Mouse (Mus musculus): ENCODE results near the gene Klhl36. TPM values are rescaled to one million over a fixed set of nuclear protein-coding genes. Genes with fewer than 3 reads are reported as not detected.
A peak's percentile ranks its signal among the peaks of the same experiment; 100 is the strongest.

Gene Klhl36
- total RNA-seq (2017), result 8.5 to 16.5 TPM (median 14.2 TPM) in 3 replicates

DNA sequence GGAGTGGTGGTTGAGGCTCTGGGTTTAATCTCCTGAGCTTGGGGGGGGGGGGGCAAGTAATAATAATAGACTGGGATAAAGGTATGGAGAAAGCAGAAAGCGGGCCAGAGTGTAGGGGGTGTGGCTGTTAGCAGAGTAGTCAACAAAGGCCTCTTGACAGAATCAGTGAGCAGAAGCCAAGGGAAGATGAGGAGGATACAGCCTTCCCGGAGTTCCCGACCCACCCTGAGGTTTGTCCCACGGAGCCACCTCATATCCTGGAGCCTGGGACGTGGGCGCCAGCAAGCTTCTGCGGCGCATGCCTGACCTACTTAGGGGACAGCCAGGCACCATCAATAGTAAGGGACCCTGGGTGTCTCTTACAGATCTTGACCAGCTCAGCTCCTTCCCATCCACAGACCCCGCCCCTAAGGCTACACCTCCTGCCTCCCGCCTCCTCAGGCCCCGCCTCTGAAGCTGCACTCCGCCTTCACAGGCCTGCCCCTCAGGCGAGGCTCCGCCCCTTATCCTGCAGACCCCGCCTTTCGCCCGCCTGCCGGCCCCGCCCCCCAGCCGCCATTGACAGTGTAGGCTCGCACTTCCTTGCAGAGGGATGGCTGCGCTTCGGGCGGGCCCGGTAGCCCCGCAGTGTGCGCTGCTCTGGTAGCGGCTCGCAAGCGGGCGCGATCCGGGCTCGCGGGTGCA is at the start of gene Klhl36:
TSS of gene Klhl36 (plus strand) at position 561 of the 684 bp plus-strand sequence.
- peak; percentile 92 for ATAC-seq (replicated peaks; ENCODE audit: insufficient number of reproducible peaks, low FRiP score, low TSS enrichment, poor library complexity, severe bottlenecking)

DNA sequence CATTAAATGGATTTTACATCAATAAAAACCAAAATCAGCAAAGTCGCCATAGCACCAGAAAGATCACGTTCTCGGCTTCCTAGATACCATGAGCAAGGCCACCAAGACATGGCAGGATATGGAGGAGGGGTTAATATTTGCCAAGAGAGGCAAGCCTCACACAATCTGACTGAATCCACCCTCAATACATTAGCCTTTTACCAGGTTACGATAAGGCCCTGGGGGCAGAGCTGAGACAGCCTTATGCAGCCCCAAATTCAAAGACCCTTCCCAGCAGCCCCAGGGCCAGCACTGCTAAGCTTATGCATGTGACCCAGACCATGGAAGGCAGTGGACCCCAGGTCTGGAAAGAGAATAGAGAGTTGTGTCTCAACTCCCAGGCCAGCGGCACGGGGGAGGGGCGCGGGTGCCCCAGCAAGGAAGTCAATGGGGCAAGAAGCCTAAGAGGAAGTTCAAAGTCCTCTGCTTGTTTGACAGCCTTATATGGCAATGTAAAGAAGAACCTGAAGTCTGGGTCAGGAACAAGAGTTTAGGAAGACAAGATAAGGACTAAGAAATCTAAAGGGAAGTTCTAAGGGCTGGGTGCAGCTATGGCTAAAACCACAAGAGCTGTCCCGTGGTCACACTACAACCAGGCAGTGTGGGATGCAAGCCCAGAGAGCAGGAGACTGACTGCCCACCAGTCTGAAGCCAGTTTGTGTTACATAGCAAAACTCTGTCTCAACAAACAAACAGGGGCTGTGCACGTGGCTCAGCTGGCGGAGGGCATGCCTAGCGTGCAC is 49.2 kb upstream of the Klhl36 start:
- ATAC-seq (replicated peaks; ENCODE audit: insufficient number of reproducible peaks, low FRiP score, low TSS enrichment, poor library complexity, severe bottlenecking), result peak; percentile 74

DNA sequence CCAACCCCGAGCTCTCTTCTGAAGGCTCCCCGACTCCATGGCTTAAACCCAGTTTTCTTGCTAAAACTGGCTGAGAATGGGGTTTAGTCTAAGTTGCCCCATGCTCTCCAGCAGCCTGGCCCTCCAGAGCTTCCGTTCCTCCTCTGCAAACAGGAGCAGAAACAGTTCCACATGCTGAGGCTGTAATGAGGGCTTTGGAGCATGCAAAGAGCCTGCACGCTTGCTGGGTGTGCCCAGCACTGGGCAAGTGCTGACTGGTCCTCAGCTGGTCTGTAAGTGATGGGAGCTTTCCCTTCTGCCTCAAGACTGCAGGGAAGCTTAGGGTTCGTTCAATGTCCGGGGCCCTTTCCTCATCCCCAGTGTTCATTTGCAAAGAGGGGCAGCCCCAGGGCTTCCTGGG is 45.8 kb upstream of the Klhl36 start:
- ATAC-seq (replicated peaks; ENCODE audit: insufficient number of reproducible peaks, low FRiP score, low TSS enrichment, poor library complexity, severe bottlenecking), result no peak

DNA sequence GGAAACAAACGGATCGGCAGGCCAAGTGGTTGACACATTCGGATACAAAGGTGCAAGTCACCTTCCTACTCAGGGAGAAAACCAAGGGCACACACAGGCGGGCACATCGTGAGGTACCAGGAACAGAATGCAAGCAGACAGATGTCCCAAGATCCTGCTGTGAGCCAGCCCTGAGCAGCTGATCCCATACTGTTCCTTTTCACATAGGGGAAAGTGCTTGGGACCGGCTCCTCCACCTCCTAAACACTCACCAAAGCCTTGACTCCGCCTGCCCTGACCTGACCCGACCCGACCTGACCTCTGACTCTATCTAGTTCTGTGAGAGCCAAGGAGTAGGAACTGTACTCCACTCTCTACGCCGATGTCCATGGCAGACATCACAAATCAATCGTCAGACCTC is 44.6 kb upstream of the Klhl36 start:
- ATAC-seq (replicated peaks; ENCODE audit: insufficient number of reproducible peaks, low FRiP score, low TSS enrichment, poor library complexity, severe bottlenecking), result no peak

DNA sequence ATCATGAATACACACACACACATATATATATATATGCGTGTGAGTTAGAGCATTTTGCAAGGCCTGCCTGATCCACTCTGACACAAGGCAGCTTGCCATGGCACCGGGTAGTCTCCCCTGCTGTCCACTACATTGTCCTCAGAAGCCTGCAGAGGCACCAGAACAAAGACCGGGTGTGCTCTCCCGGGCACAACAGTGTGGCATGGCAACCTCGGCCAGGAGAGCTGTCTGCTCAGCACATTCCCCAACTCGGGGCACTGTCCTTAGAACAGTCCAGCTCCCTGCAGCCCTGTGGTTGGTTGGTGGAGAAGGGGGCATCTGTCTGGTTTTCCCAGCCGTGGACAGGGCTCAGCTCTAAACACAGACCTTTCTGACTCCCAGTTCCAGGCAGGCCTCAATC is 42.8 kb upstream of the Klhl36 start:
- no peak for ATAC-seq (replicated peaks; ENCODE audit: insufficient number of reproducible peaks, low FRiP score, low TSS enrichment, poor library complexity, severe bottlenecking)

DNA sequence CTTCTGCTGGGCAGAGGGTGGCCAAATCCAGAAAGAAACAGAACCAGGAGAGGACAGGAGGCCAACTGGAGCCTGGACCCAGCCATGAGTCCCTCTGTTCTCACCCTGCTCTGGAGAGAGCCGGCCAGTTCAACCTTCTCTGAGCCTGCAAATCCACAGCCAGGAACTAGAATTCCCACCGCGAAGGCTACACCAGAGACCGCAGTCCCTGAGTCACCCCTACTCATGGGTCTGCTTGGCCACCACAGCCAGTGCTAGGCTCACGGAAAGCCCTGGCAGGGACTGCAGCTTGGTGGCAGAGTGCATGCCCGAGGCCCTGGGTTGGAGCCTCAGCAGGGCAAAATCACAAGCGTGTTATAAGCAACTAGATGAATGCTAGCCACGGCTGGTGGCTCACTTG is 42.1 kb upstream of the Klhl36 start:
- ATAC-seq (replicated peaks; ENCODE audit: insufficient number of reproducible peaks, low FRiP score, low TSS enrichment, poor library complexity, severe bottlenecking), result no peak

DNA sequence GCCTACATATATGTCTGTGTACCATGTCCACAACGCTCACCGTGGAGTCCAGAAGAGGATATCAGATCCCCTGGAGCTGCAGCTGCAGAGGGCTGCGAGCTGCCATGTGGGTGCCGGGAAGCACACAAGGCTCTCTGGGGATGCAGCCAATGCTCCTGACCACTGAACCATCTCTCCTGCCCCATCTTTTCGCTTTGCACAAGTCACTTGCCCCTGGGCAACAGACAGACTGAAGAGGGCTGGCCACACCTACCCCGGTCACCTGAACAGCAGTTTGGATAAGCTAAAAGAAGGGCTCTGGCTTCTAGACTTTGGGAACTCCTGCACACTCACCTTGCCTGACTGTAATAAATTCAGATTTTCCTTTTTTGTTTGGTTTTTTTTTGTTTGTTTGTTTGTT is 40.4 kb upstream of the Klhl36 start:
- ATAC-seq (replicated peaks; ENCODE audit: insufficient number of reproducible peaks, low FRiP score, low TSS enrichment, poor library complexity, severe bottlenecking), result no peak

DNA sequence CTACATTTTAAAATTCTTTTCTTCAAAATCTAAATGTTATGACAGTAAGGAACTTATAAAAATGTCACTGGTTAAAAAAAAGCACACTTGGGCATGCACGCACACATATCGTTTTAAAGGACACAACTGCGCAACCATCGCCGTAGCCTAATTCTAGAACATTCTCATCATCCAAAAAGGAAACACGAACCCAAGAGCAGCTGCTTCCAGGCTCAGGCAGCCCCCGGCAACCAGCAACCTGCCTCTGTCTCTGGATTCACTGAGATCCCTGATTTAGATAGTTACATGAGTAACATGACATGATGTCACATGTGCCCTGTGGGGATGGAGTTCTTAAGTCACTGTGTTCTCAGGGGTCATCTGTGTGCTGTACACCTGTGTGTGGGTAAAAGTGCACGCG is 38.8 kb upstream of the Klhl36 start:
- no peak for ATAC-seq (replicated peaks; ENCODE audit: insufficient number of reproducible peaks, low FRiP score, low TSS enrichment, poor library complexity, severe bottlenecking)

DNA sequence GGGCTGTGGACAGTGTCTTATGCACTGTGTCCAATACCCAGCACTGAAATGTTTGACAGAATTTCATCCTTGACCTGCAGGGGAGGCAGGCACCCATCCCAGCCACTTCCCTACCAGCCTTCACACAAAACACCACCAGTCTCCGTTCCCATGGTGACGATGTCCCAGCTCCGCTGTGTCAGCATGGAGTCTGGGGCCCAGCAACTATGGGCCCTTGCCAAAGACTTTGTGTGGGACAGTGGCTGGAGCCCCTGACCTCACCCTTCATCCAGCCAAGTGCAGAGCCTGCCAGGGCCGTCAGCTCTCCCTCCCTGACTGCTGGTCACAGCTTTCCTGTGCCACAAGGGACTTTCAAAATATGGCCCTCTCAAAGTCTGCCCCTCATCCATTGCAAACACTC is 38.0 kb upstream of the Klhl36 start:
- no peak for ATAC-seq (replicated peaks; ENCODE audit: insufficient number of reproducible peaks, low FRiP score, low TSS enrichment, poor library complexity, severe bottlenecking)

DNA sequence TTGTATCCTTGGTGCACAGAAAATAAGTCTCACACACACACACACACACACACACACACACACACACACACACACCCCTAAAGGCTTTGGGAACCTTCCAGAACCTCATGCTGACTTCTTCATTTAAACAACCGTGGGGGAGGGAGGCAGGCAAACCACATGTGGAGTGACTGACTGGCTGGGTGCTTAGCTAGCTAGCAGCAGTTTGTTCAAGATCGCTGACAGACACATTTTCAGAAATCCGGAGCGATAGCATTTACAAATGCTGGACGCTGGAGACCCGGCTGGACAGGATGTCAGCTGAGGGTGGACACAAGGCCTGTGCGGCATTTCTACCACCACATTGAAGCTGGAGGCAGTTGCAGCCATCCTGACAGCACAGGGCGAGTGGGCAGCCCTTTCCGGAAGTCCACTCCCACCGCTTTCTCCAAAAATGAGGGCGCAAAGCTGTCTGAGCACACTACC is 37.2 kb upstream of the Klhl36 start:
- ATAC-seq (replicated peaks; ENCODE audit: insufficient number of reproducible peaks, low FRiP score, low TSS enrichment, poor library complexity, severe bottlenecking), result peak; percentile 18; the same call in 1 of the 2 replicates

DNA sequence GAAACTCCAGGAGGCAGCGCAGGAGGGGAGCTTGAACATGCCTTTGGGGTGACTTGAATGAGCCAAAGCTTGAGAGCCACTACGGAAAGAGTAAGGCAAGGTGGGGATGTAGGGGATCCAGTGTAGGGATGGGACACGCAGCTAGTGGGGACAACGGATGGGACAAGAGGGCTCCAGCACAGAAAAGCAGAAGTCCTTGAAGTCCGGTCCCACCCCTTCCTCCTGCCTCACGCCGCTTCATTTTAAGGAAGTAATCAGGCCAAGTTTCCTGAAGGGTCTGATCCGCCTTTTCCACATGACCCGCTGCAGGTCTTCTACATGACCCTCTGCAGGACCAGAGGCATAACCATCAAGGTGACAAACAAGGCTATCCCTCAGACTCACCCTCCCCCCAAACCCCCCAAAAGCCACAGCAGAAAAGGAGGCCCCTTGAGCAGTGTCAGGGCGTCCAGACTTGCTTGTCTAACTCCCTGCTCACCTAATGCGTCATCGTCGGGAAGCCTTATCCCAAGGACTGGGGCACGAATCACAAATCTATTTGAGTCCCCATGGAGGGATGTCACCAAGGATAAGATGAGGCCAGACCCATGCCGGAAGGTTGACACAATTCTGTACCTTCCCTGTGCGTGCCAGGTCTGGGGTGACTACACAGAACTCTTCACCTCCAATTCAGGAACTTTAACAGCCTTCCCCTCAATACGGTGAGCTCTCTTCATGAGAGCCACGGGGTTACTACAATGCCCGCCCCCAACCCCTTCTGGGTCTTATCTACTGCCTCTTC is 35.9 kb upstream of the Klhl36 start:
- peak; percentile 62 for ATAC-seq (replicated peaks; ENCODE audit: insufficient number of reproducible peaks, low FRiP score, low TSS enrichment, poor library complexity, severe bottlenecking)

DNA sequence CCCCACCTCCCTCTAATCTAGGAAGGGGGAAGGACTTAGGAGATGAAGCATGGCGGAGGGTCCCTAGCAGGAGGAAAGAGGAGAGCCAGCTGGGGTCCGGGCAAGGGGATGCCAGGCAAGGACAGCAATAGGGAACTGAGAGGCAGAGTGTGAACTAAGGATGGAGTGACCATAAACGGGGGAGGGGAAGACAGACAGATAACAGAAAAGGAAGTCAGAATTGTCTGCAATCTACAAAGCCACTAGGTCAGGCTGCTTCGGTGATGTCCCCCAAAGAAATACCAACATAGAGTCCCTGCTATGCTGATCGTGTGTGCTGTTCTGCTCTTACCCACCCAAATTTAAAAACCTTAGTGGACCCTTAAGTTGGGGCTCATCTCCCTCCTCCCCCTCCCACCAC is 35.1 kb upstream of the Klhl36 start:
- no peak for ATAC-seq (replicated peaks; ENCODE audit: insufficient number of reproducible peaks, low FRiP score, low TSS enrichment, poor library complexity, severe bottlenecking)

DNA sequence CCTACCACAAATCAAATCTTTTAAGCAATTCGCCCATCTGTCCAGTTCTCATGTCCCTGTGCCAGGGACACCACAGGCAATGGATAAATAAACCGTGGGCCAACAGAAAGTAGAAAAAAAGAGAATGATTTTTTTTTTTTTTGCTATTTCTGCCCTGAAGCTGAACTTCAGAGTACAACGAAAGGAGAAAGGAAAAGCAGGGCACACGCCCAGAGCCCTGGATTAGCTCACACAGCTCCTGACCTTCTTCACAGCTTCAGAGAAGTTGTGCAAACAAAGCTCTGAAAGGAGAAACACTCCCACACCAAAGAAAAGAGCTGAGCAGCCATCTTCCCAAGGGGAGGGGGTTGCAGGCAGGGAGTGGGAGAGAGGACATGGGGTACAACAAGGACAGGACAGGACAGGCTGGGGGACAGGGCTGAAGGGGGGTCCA is 34.3 kb upstream of the Klhl36 start:
- ATAC-seq (replicated peaks; ENCODE audit: insufficient number of reproducible peaks, low FRiP score, low TSS enrichment, poor library complexity, severe bottlenecking), result peak; percentile 36; the same call in 1 of the 2 replicates

DNA sequence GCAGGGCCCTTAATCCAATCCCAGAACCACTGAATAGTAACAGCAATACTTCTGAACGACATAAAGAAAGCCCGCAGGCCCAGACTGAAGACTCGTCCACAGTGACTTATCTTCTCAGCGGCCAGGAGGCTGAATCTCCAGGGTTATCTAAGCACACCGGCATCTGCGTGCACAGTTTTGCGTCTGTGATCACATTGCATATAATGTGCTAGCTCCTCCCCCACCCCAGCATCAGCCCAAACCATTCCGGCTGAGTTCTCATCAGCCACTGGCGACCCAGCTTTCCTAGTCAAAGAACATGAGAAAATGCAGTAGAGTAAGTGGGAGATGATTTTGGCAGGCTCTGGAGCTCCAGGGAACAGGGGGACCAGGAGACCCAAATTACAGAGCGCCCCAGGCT is 33.1 kb upstream of the Klhl36 start:
- no peak for ATAC-seq (replicated peaks; ENCODE audit: insufficient number of reproducible peaks, low FRiP score, low TSS enrichment, poor library complexity, severe bottlenecking)

DNA sequence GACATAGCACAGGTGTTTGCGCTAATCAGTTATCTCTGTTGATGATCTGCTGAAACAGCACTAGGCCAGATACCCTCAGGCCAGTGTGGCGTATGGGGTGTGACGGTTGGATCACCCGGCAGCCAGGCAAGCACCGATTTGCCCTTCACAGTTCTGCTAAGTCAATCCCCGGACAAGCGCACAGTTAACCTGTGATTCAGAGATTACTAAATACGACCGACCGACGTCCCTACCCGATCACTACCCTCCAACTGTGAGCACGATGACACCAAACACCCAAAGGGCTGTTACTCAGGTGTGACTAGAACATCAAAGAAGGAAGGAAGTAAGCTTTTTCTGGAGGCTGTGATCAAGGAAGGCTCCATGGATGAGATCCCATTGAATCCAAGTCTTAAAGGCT is 32.6 kb upstream of the Klhl36 start:
- ATAC-seq (replicated peaks; ENCODE audit: insufficient number of reproducible peaks, low FRiP score, low TSS enrichment, poor library complexity, severe bottlenecking), result no peak

DNA sequence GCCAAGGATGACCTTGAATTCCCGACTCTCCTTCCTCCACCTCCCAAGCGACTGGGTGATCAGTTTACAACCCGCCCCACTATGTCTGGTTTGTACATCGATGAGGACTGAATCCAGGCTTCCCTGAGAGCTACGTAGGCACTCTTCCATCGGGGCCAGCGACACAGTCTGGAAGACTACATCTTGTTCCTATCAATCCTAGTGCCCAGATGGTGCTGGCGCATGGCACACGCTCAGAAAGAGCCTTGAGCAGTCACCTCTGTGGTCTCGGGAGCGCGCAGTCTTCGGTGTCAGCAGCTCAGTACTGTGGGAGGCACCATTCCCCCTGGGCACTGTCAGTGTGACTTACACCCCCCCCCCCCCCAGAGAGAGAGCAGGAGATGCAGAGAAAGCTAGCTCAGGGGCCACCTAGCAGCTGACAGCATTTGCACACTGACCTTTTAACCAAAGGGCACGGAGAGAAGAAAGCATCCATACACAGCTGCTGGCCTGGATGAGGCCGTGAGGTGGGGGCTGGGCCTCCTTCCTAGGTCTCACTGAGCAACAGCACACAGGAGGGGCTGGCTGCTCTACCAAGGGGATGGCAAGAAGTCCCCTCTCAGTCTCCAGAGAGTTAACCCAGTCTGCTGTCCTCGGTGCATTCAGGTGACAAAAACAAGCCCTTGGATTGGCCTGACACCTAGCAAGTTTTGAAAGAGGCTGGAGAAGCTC is 32.0 kb upstream of the Klhl36 start:
- no peak for ATAC-seq (replicated peaks; ENCODE audit: insufficient number of reproducible peaks, low FRiP score, low TSS enrichment, poor library complexity, severe bottlenecking)

DNA sequence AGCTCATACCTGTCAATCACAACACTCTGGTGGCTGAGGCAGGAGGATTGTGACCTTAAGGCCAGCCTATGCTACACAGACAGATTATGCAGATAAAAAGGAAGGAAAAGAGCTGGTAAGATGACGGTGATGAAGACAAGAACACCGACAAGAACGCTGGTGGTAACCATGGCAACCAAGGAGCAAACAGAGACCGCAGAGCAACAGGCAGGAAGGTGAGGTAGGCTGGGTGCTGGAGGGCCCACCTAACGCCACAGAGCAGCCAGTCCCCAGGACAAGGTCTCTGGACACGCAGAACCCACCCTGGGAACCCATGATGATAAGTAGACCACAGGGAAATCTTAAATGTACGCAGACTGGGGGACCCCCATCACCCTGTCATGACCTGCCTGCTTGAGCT is 31.5 kb upstream of the Klhl36 start:
- ATAC-seq (replicated peaks; ENCODE audit: insufficient number of reproducible peaks, low FRiP score, low TSS enrichment, poor library complexity, severe bottlenecking), result 0 out of 2 replicates have a peak, but pooled peaks have one; percentile 5

DNA sequence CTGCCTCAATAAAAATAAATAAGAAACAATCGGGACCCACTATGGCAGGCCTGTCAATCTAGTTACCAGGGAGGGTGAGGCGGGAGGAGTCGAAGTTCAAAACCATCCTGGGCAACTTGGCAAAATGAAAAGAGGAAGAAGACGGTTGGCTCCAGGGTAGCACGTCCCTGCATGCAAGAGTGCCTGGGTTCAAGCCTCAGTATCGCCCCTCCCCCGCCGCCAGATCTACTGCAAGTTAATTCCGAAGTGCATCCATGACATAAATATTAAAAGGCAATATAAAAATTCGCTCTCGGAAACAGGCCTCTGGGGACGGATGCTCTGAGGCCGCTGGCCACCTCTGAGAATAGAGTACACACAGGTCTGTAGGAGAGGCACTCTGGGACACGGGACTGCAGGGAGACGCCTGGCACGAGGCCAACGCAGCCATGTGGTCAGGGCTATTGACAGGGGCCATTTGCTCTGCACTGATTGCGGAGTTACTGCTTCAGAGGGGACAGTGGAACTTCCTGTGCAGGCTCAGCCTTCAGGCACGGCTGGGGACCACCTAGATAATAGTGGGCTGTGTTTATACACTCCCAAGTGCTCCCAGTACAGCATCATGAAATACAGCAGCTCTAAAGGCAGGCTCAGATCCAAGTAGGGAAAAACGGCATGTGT is 30.6 kb upstream of the Klhl36 start:
- no peak for ATAC-seq (replicated peaks; ENCODE audit: insufficient number of reproducible peaks, low FRiP score, low TSS enrichment, poor library complexity, severe bottlenecking)
